Mouse (Mus musculus) left cerebral cortex, adult 18-20 months (tissue): ENCODE results near the gene Smg9. TPM values are rescaled to one million over a fixed set of nuclear protein-coding genes. Genes with fewer than 3 reads are reported as not detected.
"Not testable (repeated sequence)": the region's sequence is repeated elsewhere in the genome, so short reads cannot be mapped to it uniquely, and the experiment has no call there.

Source experiments
- DNase-seq, 2 experiments: peaks; one replicate each; pipeline ENCODE4 v3.0.0; 2021 to 2022; ENCODE audit warnings: low spot score in 2 of 2, mixed read lengths in 1 of 2
- total RNA-seq, 2 experiments: library from RNA; stranded (reverse); gene quantifications; 2 replicates each; pipeline ENCODE4 v1.2.3; 2021

The Smg9 gene
- total RNA-seq, 2 experiments from 2014 or later, result 40.2 to 43.0 TPM

- no peak for DNase-seq
These were observed 23.0 kb upstream of the Smg9 start for GRCm38 (mm10) chr7:24376456-24376855.

DNA sequence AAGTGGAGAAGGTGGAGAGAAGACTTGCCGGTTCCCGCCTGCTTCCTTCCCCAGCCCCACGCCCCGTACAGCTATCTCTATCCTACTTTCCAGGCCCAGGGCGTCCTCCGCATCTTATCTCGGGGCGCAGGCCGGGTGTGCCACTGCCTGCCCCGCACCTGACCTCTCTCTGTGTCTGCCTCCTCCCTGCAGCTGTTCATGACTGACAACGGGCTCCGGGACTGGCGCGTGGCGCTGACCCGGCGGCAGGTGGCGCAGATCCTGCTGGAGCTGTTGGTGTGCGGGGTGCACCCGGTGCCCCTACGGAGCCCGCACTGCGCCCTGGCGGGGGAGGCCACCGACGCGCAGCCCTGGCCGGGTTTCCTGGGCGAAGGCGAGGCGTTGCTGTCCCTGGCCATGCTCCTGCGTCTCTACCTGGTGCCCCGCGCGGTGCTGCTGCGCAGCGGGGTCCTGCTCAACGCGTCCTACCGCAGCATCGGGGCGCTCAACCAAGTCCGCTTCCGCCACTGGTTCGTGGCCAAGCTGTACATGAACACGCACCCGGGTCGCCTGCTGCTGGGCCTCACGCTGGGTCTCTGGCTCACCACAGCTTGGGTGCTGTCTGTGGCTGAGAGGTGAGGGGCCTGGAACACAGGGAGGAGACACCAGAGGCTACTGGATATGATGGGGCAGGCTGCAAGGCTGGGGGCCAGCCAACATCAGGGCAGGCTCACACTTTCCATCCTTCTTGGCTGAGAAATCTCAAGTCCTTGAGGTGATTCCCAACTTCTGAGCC lies 22.1 kb upstream of the Smg9 start:
- DNase-seq, result no peak

GRCm38 (mm10) chr7:24378049-24378701 lies 21.2 kb upstream of the Smg9 start:
- no peak for DNase-seq

GRCm38 (mm10) chr7:24379934-24380333 lies 19.5 kb upstream of the Smg9 start:
- no peak for DNase-seq

DNA sequence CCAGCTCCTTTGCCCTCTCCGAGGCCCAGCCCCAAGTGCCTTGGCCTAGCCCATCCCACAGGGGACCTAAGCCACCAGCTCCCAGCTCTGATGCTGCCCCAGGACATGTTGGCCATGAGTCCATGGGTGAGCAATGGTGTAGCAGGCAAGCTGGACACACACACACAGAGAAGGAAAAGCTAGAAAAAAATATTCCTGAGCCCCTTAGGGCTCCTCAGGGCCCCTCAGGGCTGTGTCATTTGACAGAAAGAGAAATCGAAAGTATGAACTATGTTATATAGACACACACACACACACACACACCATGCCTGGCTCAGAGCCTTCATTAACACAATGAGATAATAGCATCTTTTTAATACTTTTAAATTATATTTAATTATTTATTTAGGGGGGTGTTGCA lies 19.0 kb upstream of the Smg9 start:
- no peak for DNase-seq

- no peak for DNase-seq
These were observed 16.6 kb upstream of the Smg9 start for GRCm38 (mm10) chr7:24382730-24383372.

- DNase-seq, result no peak
These were observed 15.3 kb upstream of the Smg9 start for GRCm38 (mm10) chr7:24384070-24384469.

DNA sequence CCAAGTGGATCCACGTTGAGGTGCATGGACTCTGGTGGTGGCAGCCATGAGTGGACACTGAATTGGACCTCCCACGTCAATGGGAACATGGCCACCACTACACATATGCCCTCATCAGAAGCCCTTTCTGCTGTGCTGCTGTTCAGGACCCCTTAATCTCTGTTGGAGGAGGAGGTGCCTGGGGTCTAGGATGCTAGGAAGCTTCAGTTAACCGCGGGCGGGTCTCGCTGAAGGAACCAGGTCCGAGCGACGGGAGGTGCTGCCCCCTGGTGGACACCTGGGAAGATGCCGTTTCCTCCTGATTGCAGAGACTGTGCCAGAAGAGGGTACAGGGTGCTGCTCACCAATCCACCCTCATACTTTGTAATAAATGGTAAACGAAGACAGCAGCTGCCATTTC lies 14.6 kb upstream of the Smg9 start:
- DNase-seq, result peak; percentile 75 to 78

DNA sequence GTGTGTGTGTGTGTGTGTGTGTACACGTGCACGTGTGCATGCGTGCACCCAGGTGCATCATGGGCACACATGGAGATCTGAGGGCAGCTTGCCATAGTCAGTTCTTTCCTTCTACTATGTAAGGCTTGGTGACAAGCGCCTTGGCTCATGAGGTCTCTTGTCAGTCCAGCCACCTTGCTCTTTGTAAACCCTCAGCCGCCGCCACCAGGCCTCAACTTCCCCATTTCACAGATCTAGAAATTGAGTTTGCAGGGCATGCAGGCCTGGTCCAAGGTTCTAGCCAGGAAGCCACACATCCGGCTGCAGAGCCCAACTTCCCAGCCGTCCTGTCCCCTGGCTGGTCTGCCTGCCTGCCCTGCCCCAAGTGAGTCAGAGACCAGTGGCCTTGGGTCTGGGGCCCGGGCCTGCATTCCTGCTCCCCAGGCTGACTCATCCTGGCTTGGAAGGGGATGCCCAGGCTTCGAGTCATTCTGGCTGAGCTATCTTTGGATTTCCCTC lies 12.3 kb upstream of the Smg9 start:
- no peak for DNase-seq

DNA sequence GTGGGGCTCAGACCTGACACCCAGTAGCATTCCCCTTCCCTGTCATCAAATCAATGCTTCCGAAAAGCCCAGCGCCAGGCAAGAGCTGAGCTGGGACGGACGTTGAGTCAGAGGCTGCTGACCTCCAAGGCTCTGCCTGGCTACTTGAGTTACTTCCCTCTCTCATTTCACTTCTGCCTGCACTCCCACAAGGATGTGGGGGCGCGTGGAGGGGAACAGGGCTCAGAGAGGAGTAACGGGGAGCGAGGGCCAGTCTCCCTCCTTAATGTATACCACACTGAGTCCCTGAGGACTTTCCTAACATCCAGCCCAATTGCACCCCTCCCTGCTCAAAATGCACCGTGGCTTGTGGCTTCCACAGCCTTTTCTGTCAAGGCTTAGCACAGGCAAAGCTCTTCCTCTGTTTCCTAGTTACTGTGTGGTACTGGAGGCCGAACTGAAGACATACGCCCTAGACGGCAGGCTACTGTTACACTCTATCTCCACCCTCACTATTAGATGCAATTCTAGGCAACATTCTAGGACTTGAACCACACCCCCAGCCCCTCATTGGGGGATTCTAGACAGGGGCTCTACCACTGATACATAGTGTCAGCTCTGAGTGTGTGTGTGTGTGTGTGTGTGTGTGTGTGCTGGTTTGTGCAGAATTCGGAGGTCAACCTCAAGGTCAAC lies 9.8 kb upstream of the Smg9 start:
- DNase-seq, result no peak

DNA sequence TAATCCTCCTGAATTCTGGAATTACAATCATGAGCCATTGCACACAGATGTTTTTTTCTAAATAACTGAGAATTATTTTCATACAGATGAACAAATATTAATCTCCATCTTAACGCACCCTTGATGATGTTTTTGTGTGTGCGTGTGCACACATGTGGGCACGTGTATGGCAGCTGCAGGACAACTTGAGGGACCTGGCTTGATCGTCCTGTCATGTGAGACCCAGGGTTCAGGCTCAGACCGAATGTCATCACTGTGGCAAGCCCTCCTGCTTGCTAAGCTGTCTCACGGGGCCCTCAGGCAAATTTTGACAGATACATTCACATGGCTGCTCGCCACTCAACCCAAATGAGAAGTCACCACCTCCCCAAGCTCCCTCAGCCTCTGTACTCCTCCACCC lies 8.9 kb upstream of the Smg9 start:
- DNase-seq, result no peak

DNA sequence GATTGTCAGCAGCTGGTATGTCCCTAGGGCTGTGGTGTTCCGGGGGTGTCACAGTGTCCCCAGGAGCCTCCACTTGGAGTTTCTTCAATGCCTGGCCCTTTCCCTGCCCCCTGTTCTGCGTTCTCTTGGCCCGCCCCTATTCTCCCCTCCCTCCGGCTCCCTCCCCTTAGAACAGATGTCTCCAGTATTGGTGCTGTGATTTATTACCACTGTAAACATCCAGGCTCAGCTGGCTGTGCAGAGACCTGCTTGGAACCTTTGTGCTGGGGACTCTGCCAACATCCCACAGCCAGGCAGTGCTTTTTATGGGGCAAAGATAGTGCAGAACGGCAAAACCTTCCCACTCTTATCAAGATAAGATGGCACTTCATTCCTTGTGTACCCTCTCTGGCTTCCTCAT lies 8.3 kb upstream of the Smg9 start:
- no peak for DNase-seq

DNA sequence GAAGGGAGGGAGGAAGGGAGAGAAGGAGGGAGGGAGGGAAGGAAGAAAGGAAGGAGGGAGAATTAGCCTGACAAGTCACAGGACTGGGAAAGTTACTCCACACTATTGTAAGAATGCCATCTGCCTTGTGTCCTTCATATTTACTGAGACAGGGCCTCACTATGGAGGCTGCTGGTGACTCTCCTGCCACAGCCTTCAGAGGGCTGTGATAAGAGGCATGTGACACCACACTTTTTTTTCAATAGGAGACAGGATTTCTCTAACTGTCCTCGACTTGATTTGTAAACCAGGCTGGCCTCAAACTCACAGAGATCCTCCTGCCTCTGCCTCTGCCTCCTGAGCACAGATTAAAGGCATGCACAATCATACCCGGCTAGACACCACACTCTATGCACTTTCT lies 7.7 kb upstream of the Smg9 start:
- no peak for DNase-seq

DNA sequence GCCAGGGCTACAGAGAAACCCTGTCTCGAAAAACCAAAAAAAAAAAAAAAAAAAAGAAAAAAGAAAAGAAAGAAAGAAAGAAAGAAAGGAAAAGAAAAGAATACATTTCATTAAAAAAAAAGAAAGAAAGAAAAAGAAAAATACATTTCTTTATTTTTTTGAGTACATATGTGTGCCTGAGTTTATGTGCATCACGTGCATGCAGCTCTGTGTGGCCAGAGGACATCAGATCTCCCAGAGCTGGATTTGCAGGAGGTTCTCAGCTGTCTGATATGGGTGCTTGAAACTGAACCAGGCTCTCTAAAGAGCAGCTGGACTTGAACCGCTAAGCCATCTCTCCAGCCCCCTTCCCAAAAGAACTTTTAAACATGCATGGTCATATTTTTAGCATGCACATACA lies 5.4 kb upstream of the Smg9 start:
- no peak for DNase-seq

GRCm38 (mm10) chr7:24394475-24395161 lies 4.8 kb upstream of the Smg9 start:
- no peak for DNase-seq

DNA sequence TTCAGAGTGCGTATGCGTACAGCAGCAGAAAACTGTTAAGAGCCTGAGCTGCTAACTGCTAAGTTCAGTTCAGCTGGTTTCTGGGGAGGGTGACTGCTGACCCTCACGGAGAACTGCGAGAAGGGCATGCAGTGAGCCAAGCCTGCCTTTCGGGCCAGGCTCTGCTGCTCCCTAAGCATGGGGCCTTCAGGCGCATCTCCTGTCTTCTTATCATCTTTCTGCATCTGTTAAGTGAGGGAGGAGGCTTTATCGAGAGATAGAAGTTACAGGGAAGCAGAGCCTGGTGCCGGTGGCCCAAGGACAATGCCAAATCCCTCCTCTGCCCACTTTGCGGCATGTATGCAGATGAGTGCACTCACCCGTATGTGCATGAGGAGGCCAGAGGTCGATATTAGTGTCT lies 2.6 kb upstream of the Smg9 start:
- DNase-seq, result no peak

DNA sequence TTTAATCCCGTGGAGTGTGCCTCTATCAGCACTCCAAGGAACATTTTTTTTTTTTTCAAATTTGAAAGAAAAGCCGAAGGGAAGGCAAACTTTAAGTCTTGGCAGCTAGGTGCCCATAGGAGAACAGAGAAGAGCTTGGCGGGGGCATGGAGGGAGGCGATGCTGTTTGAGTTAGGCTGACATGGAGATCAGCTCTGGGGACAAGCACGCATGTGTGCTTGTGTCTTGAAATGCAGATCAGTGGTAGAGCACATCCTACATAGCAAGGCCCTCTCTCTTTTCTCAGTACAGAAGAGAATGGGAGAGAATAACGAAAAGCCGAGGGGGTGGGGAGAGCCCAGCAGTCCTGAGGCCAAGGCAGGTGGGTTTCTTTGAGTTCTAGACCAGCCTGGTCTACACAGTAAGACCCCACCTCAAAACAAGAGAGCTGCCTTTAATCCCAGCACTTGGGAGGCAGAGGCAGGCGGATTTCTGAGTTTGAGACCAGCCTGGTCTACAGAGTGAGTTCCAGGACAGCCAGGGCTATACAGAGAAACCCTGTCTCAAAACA lies 980 bp upstream of the Smg9 start:
- DNase-seq, result no peak

- DNase-seq, result no peak
These were observed 648 bp downstream of the Smg9 start for GRCm38 (mm10) chr7:24400082-24400452.

GRCm38 (mm10) chr7:24400489-24400888 lies 1.1 kb downstream of the Smg9 start:
- DNase-seq, result not testable (repeated sequence)

DNA sequence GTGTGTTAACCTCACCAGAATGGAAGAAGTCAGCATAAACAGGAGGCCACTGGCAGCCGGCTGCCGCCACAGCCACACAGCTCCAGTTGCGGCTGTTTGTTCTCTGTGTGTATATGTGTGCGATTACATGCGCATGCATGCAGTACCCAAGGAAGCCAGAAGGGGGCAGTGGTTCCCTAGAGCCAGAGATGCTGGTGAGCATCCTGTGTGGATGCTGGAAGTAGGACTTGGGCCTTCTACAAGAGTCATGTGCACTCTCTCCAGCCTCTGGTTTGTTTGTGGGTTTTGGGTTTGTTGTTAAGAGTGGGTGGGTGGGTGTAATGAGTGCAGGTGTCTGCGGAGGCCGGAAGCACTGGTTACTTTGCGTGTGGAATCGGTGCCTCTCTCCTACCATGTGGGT lies 3.4 kb downstream of the Smg9 start:
- DNase-seq, result no peak

- no peak for DNase-seq
These were observed 6.2 kb downstream of the Smg9 start for GRCm38 (mm10) chr7:24405649-24406048.
